8 mouse cellular contexts compared by ENCODE assay signal in genomic region chr2:84742451-84743283, GRCm38 (mm10). TPM values are rescaled to one million over a fixed set of nuclear protein-coding genes. Genes with fewer than 3 reads are reported as not detected.
DNase-seq lines count a peak whose midpoint lies in the region; ATAC-seq lines count a peak whose summit lies in the region.

No protein-coding gene starts in this region.

- H3K4me2 ChIP-seq in liver, embryonic 13.5 days: peak overlapping the region; percentile 91

- peaks cover 26% of the 10 kb centered on the region for H3K36me3 ChIP-seq in embryonic facial prominence, embryonic 10.5 days (replicated peaks)
- H3K36me3 ChIP-seq in hindbrain, embryonic 10.5 days: peaks cover 23% of the 10 kb centered on the region
- peaks cover 36% of the 10 kb centered on the region for H3K36me3 ChIP-seq in liver, embryonic 13.5 days

- no peaks in the 10 kb centered on the region for H3K27me3 ChIP-seq in embryonic facial prominence, embryonic 10.5 days (replicated peaks; ENCODE audit: low read depth, poor library complexity, severe bottlenecking)
- H3K27me3 ChIP-seq in hindbrain, embryonic 10.5 days (ENCODE audit: insufficient read depth, poor library complexity, severe bottlenecking): 0 out of 2 replicates have a peak, but pooled peaks cover 8% of the 10 kb centered on the region
- peaks cover 22% of the 10 kb centered on the region for H3K27me3 ChIP-seq in liver, embryonic 13.5 days

- H3K9ac ChIP-seq in liver, embryonic 13.5 days: peak overlapping the region; percentile 92

- H3K4me3 ChIP-seq in embryonic facial prominence, embryonic 10.5 days: peak overlapping the region; percentile 75
- peak overlapping the region; percentile 81 for H3K4me3 ChIP-seq in hindbrain, embryonic 10.5 days
- peak overlapping the region; percentile 74 for H3K4me3 ChIP-seq in liver, embryonic 13.5 days (replicated peaks)

- H3K4me1 ChIP-seq in embryonic facial prominence, embryonic 10.5 days: peaks cover 60% of the 10 kb centered on the region
- H3K4me1 ChIP-seq in hindbrain, embryonic 10.5 days (replicated peaks): peaks cover 61% of the 10 kb centered on the region
- H3K4me1 ChIP-seq in liver, embryonic 13.5 days (replicated peaks): peaks cover 86% of the 10 kb centered on the region

- peak; percentile 32 to 43 for DNase-seq in cerebellum, adult 18-20 months
- peak; percentile 99 for DNase-seq in ES-CJ7 (ENCODE audit: low read depth, low spot score)
- peak; percentile 98 for DNase-seq in embryonic facial prominence, embryonic 10.5 days (ENCODE audit: low spot score)
- DNase-seq in hindbrain, embryonic 10.5 days (ENCODE audit: low spot score): peak; percentile 98
- DNase-seq in liver, embryonic 13.5 days: peak; percentile 24
- DNase-seq in neural tube, embryonic 10.5 days (ENCODE audit: extremely low spot score, low spot score): peak; percentile 94
- DNase-seq in urinary bladder, adult 2 months (ENCODE audit: low spot score): no peak

- ATAC-seq in cerebellum, adult (ENCODE audit: insufficient number of reproducible peaks, low FRiP score, low TSS enrichment): no peak
- peak; percentile 30 for ATAC-seq in liver, embryonic 13.5 days (ENCODE audit: low read depth)

- WGBS in embryonic facial prominence, embryonic 10.5 days: under 1% methylated on average over 26 of the region's 26 CpGs
- WGBS in hindbrain, embryonic 10.5 days: under 1% methylated on average over 26 of the region's 26 CpGs
- WGBS in liver, embryonic 13.5 days (ENCODE audit: insufficient replicate concordance): 7% methylated on average over 25 of the region's 26 CpGs

- H3K27ac ChIP-seq in embryonic facial prominence, embryonic 10.5 days (replicated peaks): peak overlapping the region; percentile 100
- peak overlapping the region; percentile 100 for H3K27ac ChIP-seq in hindbrain, embryonic 10.5 days
- peak overlapping the region; percentile 85 for H3K27ac ChIP-seq in liver, embryonic 13.5 days

- no peaks in the 10 kb centered on the region for H3K9me3 ChIP-seq in embryonic facial prominence, embryonic 10.5 days
- H3K9me3 ChIP-seq in hindbrain, embryonic 10.5 days: no peaks in the 10 kb centered on the region
- H3K9me3 ChIP-seq in liver, embryonic 13.5 days (replicated peaks): no peaks in the 10 kb centered on the region

RNA-seq across cellular contexts. Expression of gene Gm19426, which starts 0.8 kb away (rescaled TPM):
- 8.0 and 9.5 TPM in 2 replicates for polyA plus RNA-seq in embryonic facial prominence, embryonic 10.5 days (2016; fragmentation: Nextera tagmentation; extraction: Ambion mirVana)
- polyA plus RNA-seq in hindbrain, embryonic 10.5 days (2016; fragmentation: Nextera tagmentation; extraction: Ambion mirVana): 9.5 and 10.4 TPM in 2 replicates
- 1.5 and 2.2 TPM in 2 replicates for polyA plus RNA-seq in liver, embryonic 13.5 days (2015; fragmentation: Nextera tagmentation; extraction: Ambion mirVana)
- polyA plus RNA-seq in urinary bladder, adult 2 months (2012; rRNA removed): 3.1 and 3.2 TPM in 2 replicates

RNA-seq across cellular contexts. Expression of gene Ypel4, which starts 8.8 kb away (rescaled TPM):
- 8.1 and 8.9 TPM in 2 replicates for polyA plus RNA-seq in embryonic facial prominence, embryonic 10.5 days (2016; fragmentation: Nextera tagmentation; extraction: Ambion mirVana)
- 10.0 and 14.6 TPM in 2 replicates for polyA plus RNA-seq in hindbrain, embryonic 10.5 days (2016; fragmentation: Nextera tagmentation; extraction: Ambion mirVana)
- 57.8 and 64.2 TPM in 2 replicates for polyA plus RNA-seq in liver, embryonic 13.5 days (2015; fragmentation: Nextera tagmentation; extraction: Ambion mirVana)
- 17.0 and 17.5 TPM in 2 replicates for polyA plus RNA-seq in urinary bladder, adult 2 months (2012; rRNA removed)

RNA-seq across cellular contexts. Expression of gene Clp1, which starts 15.5 kb away (rescaled TPM):
- 53.2 and 53.8 TPM in 2 replicates for polyA plus RNA-seq in embryonic facial prominence, embryonic 10.5 days (2016; fragmentation: Nextera tagmentation; extraction: Ambion mirVana)
- polyA plus RNA-seq in hindbrain, embryonic 10.5 days (2016; fragmentation: Nextera tagmentation; extraction: Ambion mirVana): 49.6 and 53.6 TPM in 2 replicates
- polyA plus RNA-seq in liver, embryonic 13.5 days (2015; fragmentation: Nextera tagmentation; extraction: Ambion mirVana): 60.3 and 69.1 TPM in 2 replicates
- polyA plus RNA-seq in urinary bladder, adult 2 months (2012; rRNA removed): 15.4 and 20.7 TPM in 2 replicates

RNA-seq across cellular contexts. Expression of gene Zdhhc5, which starts 27.7 kb away (rescaled TPM):
- polyA plus RNA-seq in embryonic facial prominence, embryonic 10.5 days (2016; fragmentation: Nextera tagmentation; extraction: Ambion mirVana): 30.2 and 31.9 TPM in 2 replicates
- polyA plus RNA-seq in hindbrain, embryonic 10.5 days (2016; fragmentation: Nextera tagmentation; extraction: Ambion mirVana): 25.4 and 26.7 TPM in 2 replicates
- polyA plus RNA-seq in liver, embryonic 13.5 days (2015; fragmentation: Nextera tagmentation; extraction: Ambion mirVana): 15.8 and 22.4 TPM in 2 replicates
- 41.3 and 46.0 TPM in 2 replicates for polyA plus RNA-seq in urinary bladder, adult 2 months (2012; rRNA removed)

RNA-seq across cellular contexts. Expression of gene Serping1, which starts 32.6 kb away (rescaled TPM):
- polyA plus RNA-seq in embryonic facial prominence, embryonic 10.5 days (2016; fragmentation: Nextera tagmentation; extraction: Ambion mirVana): 16.6 and 18.7 TPM in 2 replicates
- 29.4 and 43.1 TPM in 2 replicates for polyA plus RNA-seq in hindbrain, embryonic 10.5 days (2016; fragmentation: Nextera tagmentation; extraction: Ambion mirVana)
- 34.0 and 39.6 TPM in 2 replicates for polyA plus RNA-seq in liver, embryonic 13.5 days (2015; fragmentation: Nextera tagmentation; extraction: Ambion mirVana)
- polyA plus RNA-seq in urinary bladder, adult 2 months (2012; rRNA removed): 711 and 879 TPM in 2 replicates
